Mouse (Mus musculus) neural tube, embryonic 11.5 days (tissue): ENCODE data around the gene Man2a2. TPM values are rescaled to one million over a fixed set of nuclear protein-coding genes. Genes with fewer than 3 reads are reported as not detected.
A peak's percentile ranks its signal among the peaks of the same experiment; 100 is the strongest.

Experiments used
- ATAC-seq: fragments of 200-750 bp; cut with Nextera tagmentation; 2 replicates; pipeline ENCODE4 v1.8.0; 2017; ENCODE audit warnings: moderate number of reproducible peaks, mild to moderate bottlenecking, moderate TSS enrichment, moderate library complexity; ENCODE audit not compliant: insufficient read depth, low FRiP score, low TSS enrichment
- DNase-seq: peaks from one replicate; pipeline ENCODE4 v3.0.0-alpha.2; 2015; ENCODE audit warnings: low spot score
- H3K27ac ChIP-seq: fragments of 300-500 bp; sonication (generic); 2 replicates; pipeline ENCODE4 v1.5.1; 2014; ENCODE audit warnings: low read depth, mild to moderate bottlenecking, low read length
- H3K27me3 ChIP-seq: fragments of 300-500 bp; sonication (generic); 2 replicates; pipeline ENCODE4 v1.6.1; 2014; ENCODE audit warnings: mild to moderate bottlenecking, low read length, mixed read lengths; ENCODE audit not compliant: control insufficient read depth, insufficient read depth
- H3K36me3 ChIP-seq: fragments of 300-500 bp; sonication (generic); 2 replicates; pipeline ENCODE4 v1.6.1; 2014; ENCODE audit warnings: mild to moderate bottlenecking, low read length, moderate library complexity, mixed read lengths; ENCODE audit not compliant: control insufficient read depth, insufficient read depth
- H3K4me1 ChIP-seq: fragments of 300-500 bp; sonication (generic); 2 replicates; pipeline ENCODE4 v1.6.1; 2014; ENCODE audit warnings: low read length, mixed read lengths; ENCODE audit not compliant: control insufficient read depth, insufficient read depth
- H3K4me2 ChIP-seq: fragments of 300-500 bp; sonication (generic); 2 replicates; pipeline ENCODE4 v1.6.1; 2014; ENCODE audit warnings: low read depth, mild to moderate bottlenecking, moderate library complexity
- H3K4me3 ChIP-seq: fragments of 300-500 bp; sonication (generic); 2 replicates; pipeline ENCODE4 v1.5.1; 2014; ENCODE audit warnings: low read depth, low read length
- H3K9ac ChIP-seq: fragments of 300-500 bp; sonication (generic); 2 replicates; pipeline ENCODE4 v1.6.1; 2014; ENCODE audit warnings: mild to moderate bottlenecking, low read length
- H3K9me3 ChIP-seq: fragments of 300-500 bp; sonication (generic); 2 replicates; pipeline ENCODE4 v1.6.1; 2016; ENCODE audit warnings: low read length; ENCODE audit not compliant: control insufficient read depth
- WGBS: fragments of 180-500 bp; shearing (Covaris S2); extraction: QIAGEN DNeasy Blood & Tissue Kit; methylation state at CpG from one replicate; pipeline ENCODE4 v1.1.7; 2014; 5-methylcytosine and 5-hydroxymethylcytosine counted together
- polyA plus RNA-seq: library from polyadenylated mRNA; unstranded; fragments of >200 nt; fragmentation: Nextera tagmentation; extraction: Ambion mirVana; gene quantifications from 2 replicates; pipeline ENCODE4 v1.2.1, GENCODE M21; 2014

Gene Man2a2
- polyA plus RNA-seq, 1 experiment from 2014 or later = 9.7 TPM

DNA sequence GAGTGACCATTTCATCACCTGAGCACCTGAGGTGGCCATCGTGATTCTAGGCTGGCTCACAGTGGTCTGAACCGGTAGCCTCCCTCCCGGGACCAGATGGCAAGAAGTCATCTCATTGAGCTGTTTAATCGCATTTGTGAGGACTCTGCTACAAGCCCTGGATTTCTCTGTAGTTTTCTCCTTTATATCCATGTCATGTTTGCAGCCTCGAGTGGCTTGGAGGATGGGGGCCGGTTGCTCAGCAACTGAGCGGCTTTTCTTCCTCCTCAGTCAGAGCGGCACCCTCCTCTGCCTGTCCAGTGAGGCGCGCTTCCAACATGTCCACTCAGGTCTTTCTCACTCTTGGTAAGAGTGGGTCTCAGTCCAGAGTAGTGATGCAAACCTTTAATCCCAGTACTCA lies 5.0 kb upstream of the Man2a2 start:
- no peak for DNase-seq
- no peaks in the 10 kb centered on the region for H3K36me3 ChIP-seq
- 77% methylated on average over 10 of the region's 10 CpGs for WGBS
- H3K9ac ChIP-seq = no peak overlapping the region
- H3K4me2 ChIP-seq = no peak overlapping the region
- H3K4me3 ChIP-seq = no peak overlapping the region
- H3K27me3 ChIP-seq = no peaks in the 10 kb centered on the region
- H3K4me1 ChIP-seq = no peaks in the 10 kb centered on the region
- no peak overlapping the region for H3K27ac ChIP-seq
- no peaks in the 10 kb centered on the region for H3K9me3 ChIP-seq
- ATAC-seq = no peak

GRCm38 (mm10) chr7:80375376-80376039 lies 4.3 kb upstream of the Man2a2 start:
- no peaks in the 10 kb centered on the region for H3K4me1 ChIP-seq
- no peaks in the 10 kb centered on the region for H3K36me3 ChIP-seq
- H3K4me2 ChIP-seq = no peak overlapping the region
- H3K27ac ChIP-seq = no peak overlapping the region
- no peak for ATAC-seq
- H3K9me3 ChIP-seq = no peaks in the 10 kb centered on the region
- H3K9ac ChIP-seq = no peak overlapping the region
- no peak for DNase-seq
- 88% methylated on average over 9 of the region's 9 CpGs for WGBS
- H3K27me3 ChIP-seq = no peaks in the 10 kb centered on the region
- H3K4me3 ChIP-seq = no peak overlapping the region

DNA sequence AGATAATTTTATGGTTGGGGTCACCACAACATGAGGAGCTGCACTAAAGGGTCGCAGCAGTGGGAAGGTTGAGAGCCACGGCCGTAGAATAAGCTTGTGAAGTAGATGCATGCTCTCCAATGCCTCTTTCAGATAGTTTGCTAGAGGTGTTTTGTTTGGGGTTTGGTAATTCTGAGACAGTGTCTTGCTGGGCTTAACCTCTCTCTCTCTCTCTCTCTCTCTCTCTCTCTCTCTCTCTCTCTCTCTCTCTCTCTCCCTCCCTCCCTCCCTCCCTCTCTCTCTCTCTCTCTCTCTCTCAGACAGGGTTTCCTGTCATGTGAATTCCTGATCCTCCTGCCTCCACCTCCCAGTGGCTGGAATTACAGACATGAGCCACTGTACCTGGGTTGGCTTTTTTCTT lies 3.6 kb upstream of the Man2a2 start:
- H3K9ac ChIP-seq = no peak overlapping the region
- H3K4me3 ChIP-seq = no peak overlapping the region
- WGBS = 84% methylated on average over 3 of the region's 3 CpGs
- H3K9me3 ChIP-seq = no peaks in the 10 kb centered on the region
- H3K27me3 ChIP-seq = no peaks in the 10 kb centered on the region
- H3K4me2 ChIP-seq = no peak overlapping the region
- no peak for DNase-seq
- peaks cover 8% of the 10 kb centered on the region; the same call in 1 of the 2 replicates for H3K4me1 ChIP-seq
- no peak overlapping the region for H3K27ac ChIP-seq
- no peaks in the 10 kb centered on the region for H3K36me3 ChIP-seq
- ATAC-seq = no peak

DNA sequence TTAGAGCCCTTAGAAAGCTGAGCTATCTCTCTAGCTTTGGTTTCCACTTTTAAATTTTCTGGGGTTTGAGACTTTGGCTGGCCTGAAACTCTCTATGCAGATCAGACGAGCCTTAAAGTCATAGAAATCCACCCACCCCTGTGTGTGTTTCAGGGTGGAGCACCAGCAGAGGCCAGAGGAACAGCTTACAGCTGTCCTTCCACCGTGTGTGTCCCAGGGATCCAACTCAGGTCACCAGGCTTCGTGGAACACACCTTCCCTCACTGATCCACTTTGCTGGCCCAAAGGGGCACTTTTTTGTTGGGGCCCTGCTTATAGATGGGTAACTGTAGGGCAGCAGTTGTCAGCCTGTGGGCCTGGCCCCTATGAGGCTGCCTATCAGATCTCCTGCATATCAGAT lies 3.1 kb upstream of the Man2a2 start:
- Histone ChIP-seq H3K9me3 (no peaks in the 10 kb centered on the region), H3K27me3 (no peaks in the 10 kb centered on the region), H3K9ac (no peak overlapping the region), H3K36me3 (no peaks in the 10 kb centered on the region), H3K27ac (no peak overlapping the region), H3K4me1 (peaks cover 11% of the 10 kb centered on the region; the same call in 1 of the 2 replicates), H3K4me2 (no peak overlapping the region), H3K4me3 (no peak overlapping the region)
- DNase-seq (no peak), ATAC-seq (no peak)
- WGBS = 71% methylated on average over 3 of the region's 3 CpGs

GRCm38 (mm10) chr7:80373850-80374249 lies 2.7 kb upstream of the Man2a2 start:
- H3K9ac ChIP-seq = no peak overlapping the region
- peaks cover 11% of the 10 kb centered on the region; the same call in 1 of the 2 replicates for H3K4me1 ChIP-seq
- H3K27me3 ChIP-seq = no peaks in the 10 kb centered on the region
- 85% methylated on average over 12 of the region's 12 CpGs for WGBS
- ATAC-seq (no peak), DNase-seq (no peak)
- no peak overlapping the region for H3K4me3 ChIP-seq
- H3K9me3 ChIP-seq = no peaks in the 10 kb centered on the region
- no peak overlapping the region for H3K27ac ChIP-seq
- H3K4me2 ChIP-seq = no peak overlapping the region
- no peaks in the 10 kb centered on the region for H3K36me3 ChIP-seq

- Histone ChIP-seq H3K9me3 (no peaks in the 10 kb centered on the region), H3K27ac (no peak overlapping the region), H3K4me1 (peaks cover 11% of the 10 kb centered on the region; the same call in 1 of the 2 replicates), H3K4me2 (no peak overlapping the region), H3K36me3 (0 out of 2 replicates have a peak, but pooled peaks cover 2% of the 10 kb centered on the region), H3K9ac (no peak overlapping the region), H3K4me3 (no peak overlapping the region), H3K27me3 (no peaks in the 10 kb centered on the region)
- DNase-seq (no peak), ATAC-seq (no peak)
- WGBS = 87% methylated on average over 4 of the region's 4 CpGs
These were observed 2.2 kb upstream of the Man2a2 start for GRCm38 (mm10) chr7:80373352-80373751.

- no peaks in the 10 kb centered on the region for H3K9me3 ChIP-seq
- DNase-seq = no peak
- WGBS = 73% methylated on average over 2 of the region's 2 CpGs
These were observed 1.5 kb upstream of the Man2a2 start for GRCm38 (mm10) chr7:80372667-80373066.

GRCm38 (mm10) chr7:80372166-80372565 lies 991 bp upstream of the Man2a2 start:
- no peak overlapping the region for H3K27ac ChIP-seq
- ATAC-seq (no peak), DNase-seq (no peak)
- no peaks in the 10 kb centered on the region for H3K27me3 ChIP-seq
- peaks cover 11% of the 10 kb centered on the region; the same call in 1 of the 2 replicates for H3K4me1 ChIP-seq
- H3K9me3 ChIP-seq = no peaks in the 10 kb centered on the region
- WGBS = 95% methylated on average over 3 of the region's 3 CpGs
- no peak overlapping the region for H3K4me2 ChIP-seq
- peaks cover 5% of the 10 kb centered on the region; the same call in 1 of the 2 replicates for H3K36me3 ChIP-seq
- H3K4me3 ChIP-seq = no peak overlapping the region
- H3K9ac ChIP-seq = no peak overlapping the region

More at GRCm38 (mm10) chr7:80372667-80373066, 1.5 kb upstream of the Man2a2 start:
- Histone ChIP-seq H3K27me3 (no peaks in the 10 kb centered on the region), H3K9ac (no peak overlapping the region), H3K27ac (no peak overlapping the region), H3K4me3 (no peak overlapping the region), H3K36me3 (0 out of 2 replicates have a peak, but pooled peaks cover 2% of the 10 kb centered on the region), H3K4me2 (no peak overlapping the region), H3K4me1 (peaks cover 11% of the 10 kb centered on the region; the same call in 1 of the 2 replicates)
- ATAC-seq = no peak

DNA sequence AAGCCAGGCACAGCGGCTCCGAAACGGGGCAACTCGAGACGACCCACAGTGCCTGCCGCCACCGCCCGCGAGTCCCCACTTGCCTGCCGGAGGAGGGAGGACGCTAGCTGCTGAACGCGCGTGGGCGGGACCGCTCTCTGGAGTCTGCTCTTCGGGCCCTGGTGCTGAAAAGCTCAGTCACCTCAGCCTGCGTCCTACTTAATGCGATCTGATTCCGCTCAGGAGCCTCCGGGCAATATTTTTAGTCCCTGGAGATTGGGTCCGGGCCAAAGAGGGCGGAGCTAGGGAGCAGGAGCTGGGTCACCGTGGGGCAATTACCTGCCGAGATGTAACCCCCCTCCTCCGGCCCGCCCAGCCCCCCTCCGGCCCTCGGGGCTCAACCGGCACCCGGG lies 530 bp downstream of the Man2a2 start:
- H3K9me3 ChIP-seq = no peaks in the 10 kb centered on the region
- H3K9ac ChIP-seq = peak overlapping the region; percentile 88
- H3K4me2 ChIP-seq = peak overlapping the region; percentile 81
- H3K4me1 ChIP-seq = peaks cover 11% of the 10 kb centered on the region; the same call in 1 of the 2 replicates
- WGBS = under 1% methylated on average over 29 of the region's 31 CpGs
- ATAC-seq (peak; percentile 56), DNase-seq (peak; percentile 69)
- H3K4me3 ChIP-seq = peak overlapping the region; percentile 89
- peaks cover 11% of the 10 kb centered on the region; the same call in 1 of the 2 replicates for H3K36me3 ChIP-seq
- no peaks in the 10 kb centered on the region for H3K27me3 ChIP-seq
- H3K27ac ChIP-seq = 0 out of 2 replicates have a peak overlapping the region, but pooled peaks have one; percentile 39
